Mouse (Mus musculus): ENCODE results near the gene Paqr9. TPM values are rescaled to one million over a fixed set of nuclear protein-coding genes. Genes with fewer than 3 reads are reported as not detected.

Gene Paqr9
- polyA plus RNA-seq, 1 experiment from 2014 or later: 0.47 TPM

DNA sequence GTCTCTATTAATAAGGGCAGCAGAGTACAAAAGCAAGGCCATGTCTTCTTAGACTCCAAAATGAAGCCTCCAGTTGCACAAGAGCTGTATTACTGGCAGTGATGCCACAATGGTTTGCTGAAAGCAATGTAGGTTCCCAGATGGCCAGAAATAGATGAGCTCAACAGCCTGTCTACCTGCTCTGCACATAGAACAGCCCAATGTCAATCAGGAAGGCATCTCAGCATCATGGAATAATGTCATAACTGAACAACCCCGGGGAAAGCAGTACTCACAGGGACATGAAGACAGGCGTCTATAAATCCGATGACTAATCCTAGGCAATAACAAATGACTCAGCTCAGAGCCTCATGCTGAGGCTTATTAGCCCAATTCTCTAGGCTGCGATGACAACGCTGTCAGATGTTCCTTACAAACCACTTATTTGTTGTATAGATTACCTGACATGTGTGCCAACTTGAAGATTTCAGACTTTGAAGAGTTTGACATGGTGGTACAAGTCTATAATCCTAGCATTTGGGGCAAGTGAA lies 19.0 kb downstream of the Paqr9 start:
- Histone ChIP-seq H3K9ac (ENCODE audit: low read depth, low read length) (no peak overlapping the region), H3K9me3 (ENCODE audit: control insufficient read depth, low read length) (no peaks in the 10 kb centered on the region), H3K4me1 (ENCODE audit: control insufficient read depth, insufficient read depth, low read length) (peaks cover 4% of the 10 kb centered on the region), H3K27me3 (replicated peaks; ENCODE audit: control insufficient read depth, insufficient read depth, low read length) (peaks cover 6% of the 10 kb centered on the region), H3K4me2 (ENCODE audit: low read depth, low read length) (no peak overlapping the region), H3K36me3 (ENCODE audit: control insufficient read depth, insufficient read depth, low read length) (no peaks in the 10 kb centered on the region), H3K4me3 (ENCODE audit: low read depth, low read length) (no peak overlapping the region), H3K27ac (replicated peaks; ENCODE audit: low read depth, low read length) (no peak overlapping the region)
- ATAC-seq (ENCODE audit: low read depth): no peak
- no peak for DNase-seq (ENCODE audit: low spot score)
- 87% methylated on average over 5 of the region's 5 CpGs for WGBS

DNA sequence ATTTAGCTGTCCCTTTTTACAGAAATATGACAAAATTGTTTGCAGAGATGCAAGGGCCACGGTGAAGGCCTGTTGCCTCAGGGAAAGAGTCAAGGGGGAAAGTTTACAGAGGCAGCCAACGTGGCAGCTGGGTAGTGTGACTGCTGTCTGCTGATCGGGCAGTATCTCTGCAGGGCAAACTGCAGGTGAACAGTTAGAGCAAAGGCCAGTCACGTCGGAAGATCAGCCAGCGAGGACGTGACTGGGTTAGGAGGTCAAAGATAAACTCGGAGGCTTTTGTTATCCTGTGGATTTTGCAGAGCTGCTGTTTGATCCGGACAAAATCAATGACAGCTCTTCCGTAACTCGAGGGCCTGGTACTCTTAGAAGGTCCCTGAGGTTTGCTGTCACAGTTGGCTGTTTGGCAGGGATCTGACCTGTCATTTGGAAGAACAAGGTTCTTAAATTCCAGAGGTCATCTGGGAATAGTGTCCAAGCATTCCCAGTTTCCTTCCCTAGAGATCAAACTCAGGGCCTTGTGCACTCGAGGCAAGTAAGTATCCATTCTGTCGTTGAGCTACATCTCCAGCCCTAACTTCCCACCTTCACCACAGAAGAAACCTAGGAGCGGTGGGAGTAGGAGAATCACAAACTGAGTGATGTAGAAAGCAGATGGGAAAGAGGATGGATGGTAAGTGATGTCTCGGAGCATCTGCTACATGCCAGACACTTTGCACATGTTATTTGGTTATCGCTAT lies 21.7 kb downstream of the Paqr9 start:
- Histone ChIP-seq H3K27me3 (replicated peaks; ENCODE audit: control insufficient read depth, insufficient read depth, low read length) (peaks cover 6% of the 10 kb centered on the region), H3K27ac (replicated peaks; ENCODE audit: low read depth, low read length) (no peak overlapping the region), H3K9me3 (ENCODE audit: control insufficient read depth, low read length) (no peaks in the 10 kb centered on the region), H3K36me3 (ENCODE audit: control insufficient read depth, insufficient read depth, low read length) (no peaks in the 10 kb centered on the region), H3K4me2 (ENCODE audit: low read depth, low read length) (no peak overlapping the region), H3K4me1 (ENCODE audit: control insufficient read depth, insufficient read depth, low read length) (peaks cover 4% of the 10 kb centered on the region), H3K4me3 (ENCODE audit: low read depth, low read length) (no peak overlapping the region), H3K9ac (ENCODE audit: low read depth, low read length) (no peak overlapping the region)
- WGBS: 37% methylated on average over 16 of the region's 16 CpGs
- DNase-seq (ENCODE audit: low spot score) (no peak), ATAC-seq (ENCODE audit: low read depth) (no peak)

DNA sequence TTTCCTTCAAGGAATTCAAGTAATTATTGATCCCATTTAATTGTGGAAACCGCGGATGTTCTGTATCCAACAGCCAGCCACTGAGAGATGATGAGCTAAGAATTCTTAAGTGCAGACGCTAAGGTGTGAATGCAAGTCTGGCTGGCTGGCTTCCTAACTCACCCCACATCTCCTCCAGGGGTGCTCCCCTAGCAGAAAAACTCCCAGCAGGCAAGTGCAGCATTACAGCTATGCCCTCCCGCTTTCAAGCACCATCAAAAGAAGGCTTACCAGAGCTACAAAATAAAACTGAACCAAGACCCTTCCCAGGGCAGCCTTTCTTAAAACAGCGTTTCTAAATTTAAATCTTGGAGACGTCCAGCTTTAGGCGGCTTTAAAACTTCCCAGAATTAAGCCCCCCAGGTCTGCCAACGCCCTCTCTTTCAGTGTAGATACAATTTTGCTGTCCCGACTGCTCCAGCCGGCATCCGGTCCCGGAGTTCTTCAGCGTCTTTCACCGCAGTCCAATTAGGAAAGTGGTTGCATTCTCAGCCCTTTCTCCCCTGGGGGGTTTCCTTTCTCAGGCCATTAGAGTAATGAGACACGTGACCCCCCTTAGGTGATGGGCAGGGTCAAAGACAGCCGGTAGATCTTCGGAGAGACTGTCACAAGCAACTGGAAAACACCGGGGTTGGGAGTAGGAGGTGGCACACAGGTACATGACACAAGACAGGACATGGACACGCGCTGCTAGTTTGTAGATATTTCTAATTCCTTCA lies 22.5 kb downstream of the Paqr9 start:
- 8% methylated on average over 20 of the region's 20 CpGs for WGBS
- Histone ChIP-seq H3K27me3 (replicated peaks; ENCODE audit: control insufficient read depth, insufficient read depth, low read length) (peaks cover 6% of the 10 kb centered on the region), H3K27ac (replicated peaks; ENCODE audit: low read depth, low read length) (no peak overlapping the region), H3K4me3 (ENCODE audit: low read depth, low read length) (peak overlapping the region; percentile 32), H3K9me3 (ENCODE audit: control insufficient read depth, low read length) (no peaks in the 10 kb centered on the region), H3K36me3 (ENCODE audit: control insufficient read depth, insufficient read depth, low read length) (no peaks in the 10 kb centered on the region), H3K4me1 (ENCODE audit: control insufficient read depth, insufficient read depth, low read length) (peaks cover 4% of the 10 kb centered on the region), H3K9ac (ENCODE audit: low read depth, low read length) (peak overlapping the region; percentile 31; the same call in 1 of the 2 replicates), H3K4me2 (ENCODE audit: low read depth, low read length) (peak overlapping the region; percentile 54)
- ATAC-seq (ENCODE audit: low read depth) (peak; percentile 58; the same call in 1 of the 2 replicates), DNase-seq (ENCODE audit: low spot score) (peak; percentile 49)

DNA sequence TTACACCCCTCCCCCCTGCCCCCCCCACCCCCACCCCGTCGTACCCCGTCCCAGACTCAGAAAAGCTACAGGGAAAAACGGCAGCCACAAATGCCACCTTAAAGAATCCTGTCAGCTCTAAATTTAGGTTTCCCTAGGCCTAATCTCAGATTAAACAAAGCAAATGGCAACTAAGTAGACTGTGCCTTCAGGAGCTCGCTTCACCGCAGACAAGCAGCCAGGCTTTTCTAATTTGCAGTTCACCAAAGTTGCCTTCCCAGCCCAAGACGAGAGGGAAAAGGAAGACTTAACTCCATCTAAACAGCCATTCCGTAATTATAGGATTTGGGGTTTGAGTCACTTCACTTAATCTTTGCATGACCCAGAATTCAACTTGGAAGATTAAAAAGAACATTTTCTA lies 23.1 kb downstream of the Paqr9 start:
- WGBS: 10% methylated on average over 8 of the region's 8 CpGs
- Histone ChIP-seq H3K27ac (replicated peaks; ENCODE audit: low read depth, low read length) (no peak overlapping the region), H3K9ac (ENCODE audit: low read depth, low read length) (no peak overlapping the region), H3K4me2 (ENCODE audit: low read depth, low read length) (peak overlapping the region; percentile 54), H3K4me3 (ENCODE audit: low read depth, low read length) (no peak overlapping the region), H3K36me3 (ENCODE audit: control insufficient read depth, insufficient read depth, low read length) (no peaks in the 10 kb centered on the region), H3K27me3 (replicated peaks; ENCODE audit: control insufficient read depth, insufficient read depth, low read length) (peaks cover 6% of the 10 kb centered on the region), H3K4me1 (ENCODE audit: control insufficient read depth, insufficient read depth, low read length) (peaks cover 4% of the 10 kb centered on the region), H3K9me3 (ENCODE audit: control insufficient read depth, low read length) (no peaks in the 10 kb centered on the region)
- peak; percentile 51; the same call in 1 of the 2 replicates for ATAC-seq (ENCODE audit: low read depth)
- DNase-seq (ENCODE audit: low spot score): peak; percentile 49

DNA sequence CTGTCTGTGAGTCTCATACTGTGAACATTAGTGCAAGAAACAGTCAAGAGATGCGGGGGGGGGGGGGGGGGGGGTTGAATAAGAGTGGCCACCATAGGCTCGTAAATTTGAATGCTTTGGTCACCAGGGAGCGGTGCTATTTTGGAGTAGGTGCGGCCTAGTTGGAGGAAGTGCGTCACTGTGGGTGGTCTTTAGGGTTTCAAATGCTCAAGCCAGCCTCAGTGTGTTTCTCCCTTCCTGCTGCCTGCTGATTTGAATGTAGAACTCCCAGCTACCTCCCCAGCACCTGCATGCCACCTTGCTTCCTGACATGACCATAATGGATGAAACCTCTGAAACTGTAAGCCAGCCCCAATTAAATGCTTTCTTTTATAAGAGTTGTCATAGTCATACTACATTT lies 26.6 kb downstream of the Paqr9 start:
- WGBS: 87% methylated on average over 5 of the region's 5 CpGs
- H3K4me3 ChIP-seq (ENCODE audit: low read depth, low read length): no peak overlapping the region
- no peaks in the 10 kb centered on the region for H3K36me3 ChIP-seq (ENCODE audit: control insufficient read depth, insufficient read depth, low read length)
- no peaks in the 10 kb centered on the region for H3K9me3 ChIP-seq (ENCODE audit: control insufficient read depth, low read length)
- H3K27me3 ChIP-seq (replicated peaks; ENCODE audit: control insufficient read depth, insufficient read depth, low read length): peaks cover 3% of the 10 kb centered on the region
- H3K9ac ChIP-seq (ENCODE audit: low read depth, low read length): no peak overlapping the region
- peaks cover 4% of the 10 kb centered on the region for H3K4me1 ChIP-seq (ENCODE audit: control insufficient read depth, insufficient read depth, low read length)
- H3K27ac ChIP-seq (replicated peaks; ENCODE audit: low read depth, low read length): no peak overlapping the region
- no peak for DNase-seq (ENCODE audit: low spot score)
- no peak for ATAC-seq (ENCODE audit: low read depth)
- H3K4me2 ChIP-seq (ENCODE audit: low read depth, low read length): no peak overlapping the region

DNA sequence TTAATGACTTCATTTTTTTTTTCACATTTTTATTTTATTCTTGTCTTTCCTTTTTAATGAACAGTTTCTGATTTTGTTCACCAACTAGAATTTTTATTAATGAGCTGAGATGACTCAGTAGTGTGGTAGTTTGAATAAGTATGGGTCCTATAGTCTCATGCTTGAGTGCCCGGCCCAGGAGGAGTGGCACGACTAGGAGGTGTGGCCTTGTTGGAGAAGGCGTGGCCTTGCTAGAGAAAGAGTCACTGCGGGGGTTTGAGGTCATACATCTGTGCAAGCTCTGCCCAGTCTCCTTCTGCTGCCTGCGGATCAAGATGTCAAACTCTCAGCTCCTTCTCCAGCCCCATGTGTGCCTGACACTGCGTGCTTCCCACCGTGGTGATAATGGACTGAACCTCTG lies 28.6 kb downstream of the Paqr9 start:
- no peak for DNase-seq (ENCODE audit: low spot score)
- 90% methylated on average over 7 of the region's 7 CpGs for WGBS
- no peak for ATAC-seq (ENCODE audit: low read depth)

DNA sequence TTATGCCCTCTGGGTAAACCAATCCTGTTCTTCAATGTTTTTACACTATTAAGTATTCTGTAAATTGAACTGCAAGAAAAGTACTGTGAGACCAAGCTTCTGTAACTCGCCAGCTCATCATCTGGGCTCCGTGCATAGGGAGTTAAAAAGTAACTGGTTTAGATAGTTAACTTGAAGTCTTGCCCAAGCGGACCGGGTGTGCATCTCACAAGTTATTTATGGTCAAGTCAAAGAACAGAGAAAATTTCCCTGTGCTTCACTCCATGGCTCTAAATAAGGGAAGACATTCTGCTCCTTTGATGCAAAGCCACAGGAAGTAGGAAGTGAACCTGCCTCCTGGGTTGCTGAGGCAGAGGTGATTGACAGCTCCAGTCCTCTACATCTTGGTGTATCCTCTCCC lies 34.8 kb downstream of the Paqr9 start:
- no peak overlapping the region for H3K9ac ChIP-seq (ENCODE audit: low read depth, low read length)
- WGBS: 81% methylated on average over 4 of the region's 4 CpGs
- no peak overlapping the region for H3K4me3 ChIP-seq (ENCODE audit: low read depth, low read length)
- no peak overlapping the region for H3K27ac ChIP-seq (replicated peaks; ENCODE audit: low read depth, low read length)
- H3K4me2 ChIP-seq (ENCODE audit: low read depth, low read length): no peak overlapping the region
- ATAC-seq (ENCODE audit: low read depth): no peak
- H3K27me3 ChIP-seq (replicated peaks; ENCODE audit: control insufficient read depth, insufficient read depth, low read length): peaks cover 7% of the 10 kb centered on the region; the same call in 1 of the 2 replicates
- DNase-seq (ENCODE audit: low spot score): no peak
- H3K36me3 ChIP-seq (ENCODE audit: control insufficient read depth, insufficient read depth, low read length): no peaks in the 10 kb centered on the region
- H3K9me3 ChIP-seq (ENCODE audit: control insufficient read depth, low read length): no peaks in the 10 kb centered on the region
- H3K4me1 ChIP-seq (ENCODE audit: control insufficient read depth, insufficient read depth, low read length): no peaks in the 10 kb centered on the region

More for the DNA sequence above, 28.6 kb downstream of the Paqr9 start:
- Histone ChIP-seq H3K4me2 (ENCODE audit: low read depth, low read length) (no peak overlapping the region), H3K27me3 (replicated peaks; ENCODE audit: control insufficient read depth, insufficient read depth, low read length) (no peaks in the 10 kb centered on the region; the same call in 1 of the 2 replicates), H3K4me1 (ENCODE audit: control insufficient read depth, insufficient read depth, low read length) (no peaks in the 10 kb centered on the region), H3K27ac (replicated peaks; ENCODE audit: low read depth, low read length) (no peak overlapping the region), H3K36me3 (ENCODE audit: control insufficient read depth, insufficient read depth, low read length) (no peaks in the 10 kb centered on the region), H3K9ac (ENCODE audit: low read depth, low read length) (no peak overlapping the region), H3K4me3 (ENCODE audit: low read depth, low read length) (no peak overlapping the region), H3K9me3 (ENCODE audit: control insufficient read depth, low read length) (no peaks in the 10 kb centered on the region)

DNA sequence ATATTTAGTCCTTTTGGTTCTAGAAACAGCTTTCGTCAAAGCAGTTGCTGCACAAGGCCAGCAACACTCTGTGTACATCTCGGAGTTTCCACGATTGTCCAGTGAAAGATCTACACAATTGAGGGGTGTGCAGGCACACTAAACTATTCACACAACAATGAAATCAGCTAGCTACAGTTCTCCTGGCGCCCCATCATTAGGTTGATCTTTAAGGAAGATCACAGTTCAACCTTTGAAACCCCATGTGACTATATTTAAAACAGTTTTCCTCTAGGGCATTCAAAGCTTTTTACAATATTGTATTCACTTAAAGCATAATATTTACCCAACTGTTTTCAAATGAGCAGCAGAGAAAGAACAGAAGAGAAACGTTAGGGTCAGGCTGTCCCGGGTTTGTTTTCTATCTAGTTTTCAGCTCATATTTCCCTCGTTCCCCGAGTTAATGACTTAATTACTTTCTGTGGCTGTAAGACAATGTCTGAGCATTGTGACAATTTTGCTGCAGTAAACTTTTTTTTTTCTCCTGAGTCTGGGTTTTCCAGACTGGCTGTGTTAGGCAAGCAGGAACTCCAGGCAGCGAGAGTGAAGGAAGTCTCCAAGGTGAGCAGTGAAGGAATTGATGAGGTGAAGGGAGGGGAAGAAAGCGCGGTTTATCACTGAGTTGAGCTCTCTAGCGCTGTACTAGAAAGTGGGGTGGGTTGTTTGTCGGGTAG lies 38.2 kb downstream of the Paqr9 start:
- Histone ChIP-seq H3K27ac (replicated peaks; ENCODE audit: low read depth, low read length) (no peak overlapping the region), H3K9ac (ENCODE audit: low read depth, low read length) (no peak overlapping the region), H3K9me3 (ENCODE audit: control insufficient read depth, low read length) (no peaks in the 10 kb centered on the region), H3K4me2 (ENCODE audit: low read depth, low read length) (peak overlapping the region; percentile 44), H3K27me3 (replicated peaks; ENCODE audit: control insufficient read depth, insufficient read depth, low read length) (peaks cover 7% of the 10 kb centered on the region; the same call in 1 of the 2 replicates), H3K36me3 (ENCODE audit: control insufficient read depth, insufficient read depth, low read length) (no peaks in the 10 kb centered on the region), H3K4me3 (ENCODE audit: low read depth, low read length) (peak overlapping the region; percentile 7; the same call in 1 of the 2 replicates), H3K4me1 (ENCODE audit: control insufficient read depth, insufficient read depth, low read length) (no peaks in the 10 kb centered on the region)
- 34% methylated on average over 13 of the region's 13 CpGs for WGBS
- ATAC-seq (ENCODE audit: low read depth): no peak
- no peak for DNase-seq (ENCODE audit: low spot score)

Data from embryonic facial prominence, embryonic 14.5 days (tissue).